Mouse (Mus musculus) heart, postnatal 4 days (tissue): Measurements from ENCODE around the gene Olfr381. TPM values are rescaled to one million over a fixed set of nuclear protein-coding genes. Genes with fewer than 3 reads are reported as not detected.
"Not testable (repeated sequence)": the region's sequence is repeated elsewhere in the genome, so short reads cannot be mapped to it uniquely, and the experiment has no call there.

Source experiments
- DNase-seq: peaks from one replicate; pipeline ENCODE4 v3.0.0; 2021
- total RNA-seq, 2 experiments: library from RNA; stranded (reverse); gene quantifications; 2 replicates each; pipeline ENCODE4 v1.2.3; 2021

Gene Olfr381
- total RNA-seq: not detected

- DNase-seq: no peak
Observed at GRCm38 (mm10) chr11:73491503-73491902, at the start of gene Olfr381. Gene Olfr381, minus strand, starts transcription at chr11:73491603.

DNA sequence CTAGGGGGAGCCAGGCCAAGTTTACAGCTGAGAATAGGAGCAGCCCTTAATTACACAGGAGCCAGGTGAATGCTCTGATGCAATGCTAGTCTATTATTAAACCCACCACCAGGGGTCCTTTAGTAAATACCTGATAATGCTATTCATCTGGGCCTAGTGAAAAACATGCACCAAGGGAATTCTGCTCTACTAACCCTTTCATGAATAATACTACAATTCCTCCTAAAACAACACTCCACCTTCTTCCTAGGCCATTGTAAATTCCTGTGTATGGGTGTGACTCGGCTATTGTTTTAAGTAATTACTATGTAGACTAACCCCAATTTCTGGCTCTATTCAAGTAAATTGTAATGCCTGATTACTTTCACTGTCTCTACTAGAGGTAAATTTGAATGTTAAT is 37.6 kb upstream of the Olfr381 start:
- DNase-seq: not testable (repeated sequence)

DNA sequence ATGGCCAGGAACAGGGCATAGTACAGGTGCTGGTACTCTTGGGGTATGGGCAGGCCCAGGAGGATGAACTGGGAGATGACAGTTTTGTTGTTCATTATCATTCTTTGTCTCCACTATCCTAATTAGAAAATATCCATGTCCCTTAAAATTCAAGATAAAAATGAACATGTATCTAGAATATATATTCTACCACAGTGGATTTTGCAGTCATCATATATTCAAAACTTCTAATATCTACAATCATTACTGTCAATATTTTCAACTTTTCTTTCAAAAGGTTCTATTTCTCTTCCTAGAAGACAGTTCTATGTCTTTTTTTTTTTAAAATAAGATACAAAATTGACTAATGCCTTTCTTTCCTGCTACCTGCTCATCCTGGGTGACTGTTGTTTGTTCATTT is 25.7 kb upstream of the Olfr381 start, which contains the start of gene Olfr382:
TSS of gene Olfr382 (minus strand) at position 101 of the 400 bp plus-strand sequence.
- DNase-seq: no peak

DNA sequence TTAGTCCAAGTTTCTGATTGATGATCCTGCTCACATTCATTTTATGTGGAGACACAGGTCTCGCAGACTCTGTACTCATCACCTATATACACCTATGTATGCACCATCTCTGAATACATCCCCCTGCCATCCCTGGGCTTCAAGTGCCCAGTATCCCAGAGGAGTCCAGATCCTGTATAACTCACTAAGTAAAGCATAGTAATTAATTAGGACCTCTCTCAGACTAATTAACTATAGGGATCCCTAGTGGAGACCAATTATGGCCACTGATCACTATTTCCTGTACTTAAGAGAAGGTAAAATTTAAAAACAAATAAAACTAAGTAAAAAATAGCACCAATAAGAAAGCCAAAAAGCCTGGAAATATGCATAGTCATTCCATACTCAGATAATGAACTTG is 34.0 kb downstream of the Olfr381 start, which contains the start of gene Olfr380:
TSS of gene Olfr380 (minus strand) at position 101 of the 400 bp plus-strand sequence.
- no peak for DNase-seq

Other genes with a start within 250 kb of the Olfr381 start
- gene Trpv3, start 224.2 kb downstream of the Olfr381 start, total RNA-seq: under 1 TPM; 0.07 to 0.10 TPM
- under 1 TPM; 0.27 to 0.57 TPM for gene Aspa, start 162.0 kb downstream of the Olfr381 start, total RNA-seq
- gene Gm49340, start 161.9 kb downstream of the Olfr381 start, total RNA-seq: not detected
- not detected for gene Spata22, start 161.9 kb downstream of the Olfr381 start, total RNA-seq
- gene Olfr20, start 140.8 kb downstream of the Olfr381 start, total RNA-seq: not detected
- not detected for gene Olfr376, start 120.4 kb downstream of the Olfr381 start, total RNA-seq
- gene Olfr1, start 92.0 kb downstream of the Olfr381 start, total RNA-seq: not detected
- not detected for gene Olfr378, start 63.1 kb downstream of the Olfr381 start, total RNA-seq
- not detected for gene Olfr380, start 34.1 kb downstream of the Olfr381 start, total RNA-seq
- not detected for gene Olfr382, start 25.6 kb upstream of the Olfr381 start, total RNA-seq
- not detected for gene Olfr385, start 101.4 kb upstream of the Olfr381 start, total RNA-seq
- gene Olfr384, start 107.0 kb upstream of the Olfr381 start, total RNA-seq: not detected
- gene Zfp735, start 197.2 kb upstream of the Olfr381 start, total RNA-seq: not detected